Mouse (Mus musculus) heart, postnatal 0 days (tissue): ENCODE results near the gene Pip5k1b. TPM values are rescaled to one million over a fixed set of nuclear protein-coding genes. Genes with fewer than 3 reads are reported as not detected.

Source experiments
- ATAC-seq: fragments of 200-750 bp; cut with Nextera tagmentation; 2 replicates; pipeline ENCODE4 v1.8.0; 2017; ENCODE audit warnings: low read depth, moderate number of reproducible peaks, moderate library complexity; ENCODE audit not compliant: insufficient read depth
- DNase-seq: peaks from one replicate; pipeline ENCODE4 v3.0.0-alpha.2; 2016; ENCODE audit warnings: low spot score
- H3K27ac ChIP-seq: fragments of 300-500 bp; sonication (generic); 2 replicates; pipeline ENCODE4 v1.5.1; 2014; ENCODE audit warnings: low read depth, mild to moderate bottlenecking
- H3K27me3 ChIP-seq: fragments of 300-500 bp; sonication (generic); 2 replicates; pipeline ENCODE4 v1.6.1; 2014; ENCODE audit warnings: low read length, mixed read lengths; ENCODE audit not compliant: control insufficient read depth, insufficient read depth
- H3K36me3 ChIP-seq: fragments of 300-500 bp; sonication (generic); replicated peaks from 2 replicates; pipeline ENCODE4 v1.6.1; 2014; ENCODE audit warnings: low read length, mixed read lengths; ENCODE audit not compliant: control insufficient read depth, insufficient read depth
- H3K4me1 ChIP-seq: fragments of 300-500 bp; sonication (generic); 2 replicates; pipeline ENCODE4 v1.6.1; 2014; ENCODE audit warnings: antibody characterized with exemption; ENCODE audit not compliant: control insufficient read depth, insufficient read depth
- H3K4me2 ChIP-seq: fragments of 300-500 bp; sonication (generic); 2 replicates; pipeline ENCODE4 v1.6.1; 2014; ENCODE audit warnings: low read depth, mild to moderate bottlenecking, low read length, moderate library complexity
- H3K4me3 ChIP-seq: fragments of 300-500 bp; sonication (generic); 2 replicates; pipeline ENCODE4 v1.5.1; 2014; ENCODE audit warnings: low read depth, low read length
- H3K9ac ChIP-seq: fragments of 300-500 bp; sonication (generic); replicated peaks from 2 replicates; pipeline ENCODE4 v1.6.1; 2014; ENCODE audit warnings: low read depth, low read length, mixed read lengths
- H3K9me3 ChIP-seq: fragments of 300-500 bp; sonication (generic); replicated peaks from 2 replicates; pipeline ENCODE4 v1.6.1; 2016; ENCODE audit warnings: low read length; ENCODE audit not compliant: control insufficient read depth
- CTCF ChIP-seq: IDR thresholded peaks from 2 replicates; pipeline ENCODE4 v1.5.1; 2016; ENCODE audit warnings: antibody characterized with exemption, control low read depth, low read depth
- EP300 ChIP-seq: IDR thresholded peaks from 2 replicates; pipeline ENCODE4 v1.6.1; 2016; ENCODE audit warnings: antibody characterized with exemption, low read depth
- WGBS: fragments of 180-500 bp; shearing (Covaris S2); extraction: QIAGEN DNeasy Blood & Tissue Kit; methylation state at CpG from one replicate; pipeline ENCODE4 v1.1.7; 2014; 5-methylcytosine and 5-hydroxymethylcytosine counted together
- polyA plus RNA-seq: library from polyadenylated mRNA; unstranded; fragments of >200 nt; fragmentation: Nextera tagmentation; extraction: Ambion mirVana; gene quantifications from 2 replicates; pipeline ENCODE4 v1.2.1, GENCODE M21; 2015
- total RNA-seq: library from RNA; depleted of rRNA; stranded (reverse); fragments of >200 nt; gene quantifications from 2 replicates; pipeline ENCODE4 v1.2.3, GENCODE M21; 2014; ENCODE audit warnings: low replicate concordance

Pip5k1b gene
- total and polyA plus RNA-seq, 2 experiments from 2014 or later = 14.0 to 19.2 TPM

DNA sequence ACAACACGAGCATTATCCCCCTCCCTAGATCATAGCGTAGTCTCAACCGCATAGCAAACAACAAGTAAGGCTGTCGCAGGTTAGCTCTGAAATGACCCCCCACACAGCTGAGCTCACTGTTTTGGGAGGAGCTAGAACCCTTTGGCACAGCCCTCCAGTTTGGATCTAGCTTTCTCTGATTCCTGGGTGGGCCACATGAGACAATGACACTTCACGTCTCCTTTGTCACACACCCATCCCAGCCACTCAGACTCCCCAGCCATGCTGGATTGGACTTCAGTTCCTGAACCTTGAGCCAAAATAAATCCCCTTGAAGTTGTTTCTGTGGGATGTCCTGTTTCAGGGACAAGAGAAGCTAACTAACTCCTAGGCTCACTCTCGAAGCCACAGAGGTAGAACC is 17.5 kb downstream of the Pip5k1b start:
- H3K4me1 ChIP-seq = peaks cover 25% of the 10 kb centered on the region
- no peak for DNase-seq
- no peak for ATAC-seq
- no peak overlapping the region for H3K9ac ChIP-seq
- H3K4me2 ChIP-seq = no peak overlapping the region
- no peaks in the 10 kb centered on the region for H3K27me3 ChIP-seq
- WGBS = 87% methylated on average over 6 of the region's 6 CpGs
- H3K36me3 ChIP-seq = no peaks in the 10 kb centered on the region
- no peak overlapping the region for H3K4me3 ChIP-seq
- no peaks in the 10 kb centered on the region for H3K9me3 ChIP-seq
- no peak overlapping the region for H3K27ac ChIP-seq
- no peak for TF ChIP-seq CTCF
- TF ChIP-seq EP300 = no peak

DNA sequence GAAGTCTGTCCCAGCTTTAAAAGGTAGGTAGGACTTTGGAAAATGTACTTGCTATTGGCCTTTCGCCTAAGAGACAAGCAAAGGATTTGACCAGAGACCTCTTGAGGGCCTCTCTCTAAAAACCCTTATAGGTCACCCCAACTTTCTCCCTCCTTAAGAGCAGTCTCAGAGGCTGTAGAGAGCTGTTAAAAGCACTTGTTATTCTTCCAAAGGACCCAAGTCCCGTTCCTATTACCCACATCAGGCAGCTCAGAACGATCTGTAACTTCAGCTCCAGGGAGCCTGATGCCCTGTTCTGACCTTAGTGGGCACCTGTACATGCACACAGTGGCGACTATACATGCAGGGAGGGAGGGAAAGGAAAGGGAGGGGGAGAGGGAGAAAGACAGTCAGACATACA is 18.0 kb downstream of the Pip5k1b start:
- no peak for ATAC-seq
- WGBS = 69% methylated on average over 4 of the region's 4 CpGs

DNA sequence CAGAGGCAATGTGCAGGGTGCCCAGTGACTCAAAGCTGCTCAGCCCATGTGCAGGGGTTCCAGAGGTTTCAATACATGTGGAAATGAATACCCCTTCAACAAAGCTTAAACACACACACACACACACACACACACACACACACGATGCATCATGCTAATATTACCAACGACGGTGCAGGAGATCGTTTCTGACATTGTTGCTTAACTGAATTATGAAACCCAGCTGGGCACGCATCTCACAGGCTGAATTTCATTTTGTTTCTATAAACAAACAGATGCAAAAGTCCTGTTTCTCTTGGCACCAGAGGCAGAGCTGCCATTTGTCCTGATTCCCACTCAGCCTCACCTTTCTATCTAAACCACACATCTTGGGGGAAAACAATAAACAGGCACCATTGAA is 18.8 kb downstream of the Pip5k1b start:
- H3K4me3 ChIP-seq = no peak overlapping the region
- no peak overlapping the region for H3K4me2 ChIP-seq
- H3K36me3 ChIP-seq = no peaks in the 10 kb centered on the region
- ATAC-seq = no peak
- no peaks in the 10 kb centered on the region for H3K9me3 ChIP-seq
- WGBS = 79% methylated on average over 5 of the region's 5 CpGs
- no peak for DNase-seq
- no peaks in the 10 kb centered on the region for H3K27me3 ChIP-seq
- peaks cover 16% of the 10 kb centered on the region; the same call in 1 of the 2 replicates for H3K4me1 ChIP-seq
- H3K9ac ChIP-seq = no peak overlapping the region
- TF ChIP-seq EP300 = no peak
- no peak for TF ChIP-seq CTCF
- H3K27ac ChIP-seq = no peak overlapping the region

More for the DNA sequence above, 18.0 kb downstream of the Pip5k1b start:
- H3K36me3 ChIP-seq = no peaks in the 10 kb centered on the region
- H3K9me3 ChIP-seq = no peaks in the 10 kb centered on the region
- H3K9ac ChIP-seq = no peak overlapping the region
- H3K4me3 ChIP-seq = no peak overlapping the region
- DNase-seq = no peak
- no peak for TF ChIP-seq CTCF
- TF ChIP-seq EP300 = no peak
- H3K27ac ChIP-seq = no peak overlapping the region
- peaks cover 21% of the 10 kb centered on the region; the same call in 1 of the 2 replicates for H3K4me1 ChIP-seq
- H3K27me3 ChIP-seq = no peaks in the 10 kb centered on the region
- H3K4me2 ChIP-seq = no peak overlapping the region

DNA sequence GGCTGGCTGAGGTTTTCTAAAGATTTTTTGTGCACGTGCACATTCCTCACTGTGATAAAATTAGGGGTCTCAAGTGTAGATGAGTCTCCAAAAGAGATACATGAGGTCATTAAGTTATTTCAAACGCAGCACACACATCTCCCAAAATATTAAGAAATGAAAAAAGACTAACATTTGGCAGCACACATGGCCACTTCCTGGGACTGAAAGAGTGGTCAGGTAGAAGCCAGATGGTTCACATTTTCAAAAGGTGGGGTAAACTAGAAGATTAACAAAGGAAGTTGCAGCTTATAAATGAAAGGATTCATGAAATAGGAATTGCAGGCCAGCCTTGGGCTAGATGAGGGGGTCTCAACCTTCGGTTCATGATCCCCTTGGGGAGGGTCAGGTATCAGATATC is 19.4 kb downstream of the Pip5k1b start:
- WGBS = 74% methylated on average over 3 of the region's 3 CpGs
- Histone ChIP-seq H3K27me3 (no peaks in the 10 kb centered on the region), H3K4me1 (peaks cover 16% of the 10 kb centered on the region; the same call in 1 of the 2 replicates), H3K9ac (no peak overlapping the region), H3K27ac (no peak overlapping the region), H3K9me3 (no peaks in the 10 kb centered on the region), H3K4me3 (no peak overlapping the region), H3K4me2 (no peak overlapping the region), H3K36me3 (no peaks in the 10 kb centered on the region)
- no peak for TF ChIP-seq EP300
- DNase-seq (no peak), ATAC-seq (no peak)

DNA sequence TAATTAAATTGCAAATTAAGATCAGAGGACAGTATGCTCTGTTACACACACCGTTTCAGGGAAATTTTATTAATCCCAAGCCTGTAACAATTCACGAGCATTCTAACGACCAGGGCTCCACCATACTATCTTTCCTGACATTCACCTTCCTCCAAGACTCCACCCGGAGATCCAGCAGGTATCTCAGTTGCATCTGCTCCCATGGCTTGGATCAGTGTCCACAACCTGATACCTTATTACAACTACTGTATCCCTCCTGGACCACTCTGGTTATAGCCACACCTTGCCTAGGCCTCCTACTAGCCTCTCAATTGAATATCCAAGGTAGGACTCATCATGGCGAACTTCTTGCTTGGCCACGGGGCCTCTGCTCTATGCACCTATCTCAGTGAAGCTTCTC is 20.5 kb downstream of the Pip5k1b start:
- Histone ChIP-seq H3K27ac (peak overlapping the region; percentile 15; the same call in 1 of the 2 replicates), H3K4me2 (peak overlapping the region; percentile 34), H3K9ac (no peak overlapping the region), H3K4me1 (peaks cover 16% of the 10 kb centered on the region; the same call in 1 of the 2 replicates), H3K4me3 (no peak overlapping the region), H3K36me3 (no peaks in the 10 kb centered on the region), H3K27me3 (no peaks in the 10 kb centered on the region), H3K9me3 (no peaks in the 10 kb centered on the region)
- TF ChIP-seq CTCF (no peak), EP300 (no peak)
- DNase-seq = no peak
- WGBS = 75% methylated on average over 6 of the region's 6 CpGs
- no peak for ATAC-seq

DNA sequence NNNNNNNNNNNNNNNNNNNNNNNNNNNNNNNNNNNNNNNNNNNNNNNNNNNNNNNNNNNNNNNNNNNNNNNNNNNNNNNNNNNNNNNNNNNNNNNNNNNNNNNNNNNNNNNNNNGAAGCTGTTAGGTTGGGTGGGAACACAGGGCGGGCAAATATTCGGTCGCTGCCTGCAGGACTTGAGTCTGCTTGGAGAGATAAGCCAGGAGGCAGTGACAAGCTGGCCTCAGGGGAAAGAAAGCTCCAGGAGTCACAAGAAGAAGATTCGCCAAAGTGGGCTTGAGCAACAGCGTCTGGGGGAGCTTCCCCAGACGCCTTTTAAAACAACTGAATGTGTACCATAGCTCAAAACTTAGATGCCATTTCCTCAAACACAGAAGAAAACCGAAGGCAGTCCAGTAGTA is 20.9 kb downstream of the Pip5k1b start:
- DNase-seq = no peak
- H3K9me3 ChIP-seq = no peaks in the 10 kb centered on the region
- no peaks in the 10 kb centered on the region for H3K36me3 ChIP-seq
- peak overlapping the region; percentile 15; the same call in 1 of the 2 replicates for H3K27ac ChIP-seq
- no peak overlapping the region for H3K4me3 ChIP-seq
- WGBS = 22% methylated on average over 7 of the region's 7 CpGs
- H3K4me2 ChIP-seq = peak overlapping the region; percentile 34
- no peak for ATAC-seq
- no peaks in the 10 kb centered on the region for H3K27me3 ChIP-seq
- H3K4me1 ChIP-seq = peaks cover 16% of the 10 kb centered on the region; the same call in 1 of the 2 replicates
- TF ChIP-seq CTCF (no peak), EP300 (no peak)
- no peak overlapping the region for H3K9ac ChIP-seq
